ENCODE assay signal across 25 mouse cellular contexts in the genomic region with DNA sequence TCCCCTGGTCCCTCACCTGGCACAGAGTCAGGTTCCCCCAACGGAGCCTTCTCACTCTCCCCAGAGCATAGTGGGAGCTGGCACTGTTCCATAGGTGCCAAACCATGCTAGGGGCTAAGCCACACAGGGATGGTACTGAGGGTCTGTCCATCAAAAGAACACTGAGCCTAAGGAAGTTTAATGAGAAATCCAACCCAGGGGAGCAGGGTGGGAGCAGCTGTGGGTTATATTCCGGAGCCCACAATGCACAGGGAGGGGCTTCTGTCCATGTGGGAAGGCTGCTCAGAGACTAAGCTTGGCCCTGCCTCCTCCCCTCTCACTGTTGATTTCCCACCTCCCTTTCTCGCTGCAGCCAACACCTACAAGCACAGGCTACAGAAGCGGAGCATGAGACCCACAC. TPM values are rescaled to one million over a fixed set of nuclear protein-coding genes. Genes with fewer than 3 reads are reported as not detected.
DNase-seq lines count a peak whose midpoint lies in the region; ATAC-seq and TF ChIP-seq lines count a peak whose summit lies in the region.
"Had no signal": no experiment of that assay in that cellular context is flagged by ENCODE, and none has a peak within 500 bp of the region (broad histone marks: within the 10 kb centered on the region; RNA-seq: fewer than 3 reads in every experiment).

No protein-coding gene starts in this region.

- H3K36me3 ChIP-seq in forebrain, embryonic 12.5 days (replicated peaks): no peaks in the 10 kb centered on the region
- no peaks in the 10 kb centered on the region for H3K36me3 ChIP-seq in forebrain, embryonic 16.5 days (ENCODE audit: control insufficient read depth, insufficient read depth)
- no peaks in the 10 kb centered on the region for H3K36me3 ChIP-seq in midbrain, embryonic 12.5 days
- no peaks in the 10 kb centered on the region for H3K36me3 ChIP-seq in midbrain, embryonic 11.5 days (ENCODE audit: control insufficient read depth, insufficient read depth, low read length)
- H3K36me3 ChIP-seq in hindbrain, embryonic 12.5 days: no peaks in the 10 kb centered on the region
- H3K36me3 ChIP-seq: heart, embryonic 13.5 days; limb, embryonic 10.5 days; liver, embryonic 15.5 days had no signal

- no peak for DNase-seq in midbrain, embryonic 11.5 days (ENCODE audit: low spot score, missing footprints)
- DNase-seq in brain, embryonic 14.5 days (ENCODE audit: low read depth): peak; percentile 32
- no peak for DNase-seq in testis, postnatal 14 days (ENCODE audit: low spot score)
- DNase-seq: adrenal gland, postnatal 14 days; cerebellum, adult 8-10 months; gastrocnemius, postnatal 14 days; heart, adult 11 months; kidney, adult 18-20 months; kidney, postnatal 25 days; liver; right cerebral cortex, postnatal 14 days had no signal

- H3K9ac ChIP-seq in forebrain, embryonic 12.5 days: no peak overlapping the region
- no peak overlapping the region for H3K9ac ChIP-seq in forebrain, embryonic 16.5 days (replicated peaks; ENCODE audit: low read depth, low read length)
- H3K9ac ChIP-seq in midbrain, embryonic 12.5 days (replicated peaks): 0 out of 2 replicates have a peak overlapping the region, but pooled peaks have one; percentile 6
- H3K9ac ChIP-seq in midbrain, embryonic 11.5 days (ENCODE audit: low read length): no peak overlapping the region
- H3K9ac ChIP-seq in hindbrain, embryonic 12.5 days: no peak overlapping the region
- H3K9ac ChIP-seq: forebrain, embryonic 13.5 days; heart, embryonic 13.5 days; liver, embryonic 15.5 days had no signal

- 53% methylated on average over 4 of the region's 4 CpGs for WGBS in forebrain, embryonic 12.5 days
- 29% methylated on average over 4 of the region's 4 CpGs for WGBS in forebrain, embryonic 16.5 days
- WGBS in midbrain, embryonic 12.5 days: 50% methylated on average over 4 of the region's 4 CpGs
- 62% methylated on average over 4 of the region's 4 CpGs for WGBS in midbrain, embryonic 11.5 days
- WGBS in hindbrain, embryonic 12.5 days: 47% methylated on average over 4 of the region's 4 CpGs

- ATAC-seq in forebrain, embryonic 12.5 days (ENCODE audit: low FRiP score): peak; percentile 33
- ATAC-seq in forebrain, embryonic 16.5 days: no peak
- ATAC-seq in midbrain, embryonic 12.5 days (ENCODE audit: low FRiP score, low read depth): peak; percentile 63
- ATAC-seq in midbrain, embryonic 11.5 days (ENCODE audit: low FRiP score): no peak
- peak; percentile 77 for ATAC-seq in hindbrain, embryonic 12.5 days (ENCODE audit: low FRiP score)
- ATAC-seq: CD4-positive, CD25-positive, alpha-beta regulatory T cell, adult 4 months; forebrain, embryonic 13.5 days; lung, postnatal 0 days had no signal

- H3K4me2 ChIP-seq in forebrain, embryonic 12.5 days: no peak overlapping the region
- H3K4me2 ChIP-seq in forebrain, embryonic 16.5 days (ENCODE audit: low read length): no peak overlapping the region
- no peak overlapping the region for H3K4me2 ChIP-seq in midbrain, embryonic 12.5 days (replicated peaks)
- no peak overlapping the region for H3K4me2 ChIP-seq in midbrain, embryonic 11.5 days
- no peak overlapping the region for H3K4me2 ChIP-seq in hindbrain, embryonic 12.5 days (replicated peaks)
- H3K4me2 ChIP-seq: forebrain, embryonic 13.5 days; heart, embryonic 13.5 days; liver, embryonic 15.5 days had no signal

- H3K9me3 ChIP-seq in forebrain, embryonic 12.5 days: no peaks in the 10 kb centered on the region
- H3K9me3 ChIP-seq in forebrain, embryonic 16.5 days (ENCODE audit: control insufficient read depth, low read length): no peaks in the 10 kb centered on the region
- no peaks in the 10 kb centered on the region for H3K9me3 ChIP-seq in midbrain, embryonic 12.5 days
- H3K9me3 ChIP-seq in midbrain, embryonic 11.5 days (ENCODE audit: control insufficient read depth, low read length): no peaks in the 10 kb centered on the region
- no peaks in the 10 kb centered on the region for H3K9me3 ChIP-seq in hindbrain, embryonic 12.5 days (replicated peaks)
- H3K9me3 ChIP-seq: forebrain, embryonic 13.5 days; heart, embryonic 13.5 days; limb, embryonic 10.5 days; liver, embryonic 15.5 days had no signal

- no peak for TF ChIP-seq CTCF in brain, embryonic 14.5 days (IDR thresholded peaks at IDR 0.05; ENCODE audit: borderline replicate concordance, extremely low read depth, insufficient read depth, insufficient read length)

- no peaks in the 10 kb centered on the region; the same call in 1 of the 2 replicates for H3K27me3 ChIP-seq in forebrain, embryonic 12.5 days
- H3K27me3 ChIP-seq in forebrain, embryonic 16.5 days (replicated peaks; ENCODE audit: control insufficient read depth, insufficient read depth, low read length): no peaks in the 10 kb centered on the region
- H3K27me3 ChIP-seq in midbrain, embryonic 12.5 days: no peaks in the 10 kb centered on the region
- H3K27me3 ChIP-seq in midbrain, embryonic 11.5 days (ENCODE audit: control insufficient read depth, insufficient read depth, low read length): no peaks in the 10 kb centered on the region
- no peaks in the 10 kb centered on the region; the same call in 1 of the 2 replicates for H3K27me3 ChIP-seq in hindbrain, embryonic 12.5 days
- H3K27me3 ChIP-seq: forebrain, embryonic 13.5 days; heart, embryonic 13.5 days; liver, embryonic 15.5 days had no signal

- no peak overlapping the region for H3K27ac ChIP-seq in forebrain, embryonic 12.5 days
- H3K27ac ChIP-seq in forebrain, embryonic 16.5 days (ENCODE audit: low read length): no peak overlapping the region
- no peak overlapping the region for H3K27ac ChIP-seq in midbrain, embryonic 12.5 days (replicated peaks)
- H3K27ac ChIP-seq in midbrain, embryonic 11.5 days (ENCODE audit: low read depth, low read length): no peak overlapping the region
- H3K27ac ChIP-seq in hindbrain, embryonic 12.5 days: no peak overlapping the region; the same call in 1 of the 2 replicates
- H3K27ac ChIP-seq: forebrain, embryonic 13.5 days; heart, embryonic 13.5 days; layer of hippocampus, adult 2 months; limb, embryonic 10.5 days; liver, embryonic 15.5 days; macrophage; stomach, postnatal 0 days had no signal

- H3K4me1 ChIP-seq in forebrain, embryonic 12.5 days: peaks cover 9% of the 10 kb centered on the region
- H3K4me1 ChIP-seq in forebrain, embryonic 16.5 days (replicated peaks; ENCODE audit: control insufficient read depth, insufficient read depth, low read length): no peaks in the 10 kb centered on the region; the same call in 1 of the 2 replicates
- peaks cover 10% of the 10 kb centered on the region; the same call in 1 of the 2 replicates for H3K4me1 ChIP-seq in midbrain, embryonic 12.5 days
- no peaks in the 10 kb centered on the region for H3K4me1 ChIP-seq in midbrain, embryonic 11.5 days (ENCODE audit: control insufficient read depth, insufficient read depth, low read length)
- 0 out of 2 replicates have a peak, but pooled peaks cover 7% of the 10 kb centered on the region for H3K4me1 ChIP-seq in hindbrain, embryonic 12.5 days
- H3K4me1 ChIP-seq: heart, embryonic 13.5 days; limb, embryonic 10.5 days; liver, embryonic 15.5 days had no signal

- H3K4me3 ChIP-seq in forebrain, embryonic 12.5 days (replicated peaks): no peak overlapping the region
- no peak overlapping the region for H3K4me3 ChIP-seq in forebrain, embryonic 16.5 days (replicated peaks; ENCODE audit: low read length)
- H3K4me3 ChIP-seq in midbrain, embryonic 12.5 days: no peak overlapping the region
- H3K4me3 ChIP-seq in midbrain, embryonic 11.5 days (ENCODE audit: low read depth, low read length): no peak overlapping the region
- no peak overlapping the region for H3K4me3 ChIP-seq in hindbrain, embryonic 12.5 days
- H3K4me3 ChIP-seq: erythroblast, embryonic 14.5 days; forebrain, embryonic 13.5 days; heart, embryonic 13.5 days; layer of hippocampus, adult 2 months; limb, embryonic 10.5 days; liver, embryonic 15.5 days had no signal

- no peak for TF ChIP-seq POLR2A in brain, embryonic 14.5 days (IDR thresholded peaks at IDR 0.05; ENCODE audit: borderline replicate concordance, extremely low read depth, insufficient read depth, insufficient read length, poor library complexity, severe bottlenecking)

RNA-seq across cellular contexts. Expression of gene Hapln3, which starts 17.0 kb away (rescaled TPM):
- polyA plus RNA-seq in forebrain, embryonic 12.5 days (2016; fragmentation: Nextera tagmentation; extraction: Ambion mirVana): 1.5 and 1.8 TPM in 2 replicates
- polyA plus RNA-seq in forebrain, embryonic 16.5 days (2015; fragmentation: Nextera tagmentation; extraction: Ambion mirVana): 1.7 and 3.4 TPM in 2 replicates
- polyA plus RNA-seq in midbrain, embryonic 12.5 days (2016; fragmentation: Nextera tagmentation; extraction: Ambion mirVana): 1.5 and 2.0 TPM in 2 replicates
- polyA plus RNA-seq in midbrain, embryonic 11.5 days (2014; fragmentation: Nextera tagmentation; extraction: Ambion mirVana): 2.1 and 2.7 TPM in 2 replicates
- polyA plus RNA-seq in brain, embryonic 14.5 days (2012; rRNA removed): 2.2 and 2.6 TPM in 2 replicates
- 0.92 and 1.9 TPM in 2 replicates for polyA plus RNA-seq in hindbrain, embryonic 12.5 days (2016; fragmentation: Nextera tagmentation; extraction: Ambion mirVana)
- polyA plus RNA-seq: CD4-positive, CD25-positive, alpha-beta regulatory T cell, adult 4 months; erythroblast, embryonic 14.5 days; macrophage had no signal

RNA-seq across cellular contexts. Expression of gene Mfge8, which starts 35.0 kb away (rescaled TPM):
- 54.4 and 59.7 TPM in 2 replicates for polyA plus RNA-seq in forebrain, embryonic 12.5 days (2016; fragmentation: Nextera tagmentation; extraction: Ambion mirVana)
- 185 and 210 TPM in 2 replicates for polyA plus RNA-seq in forebrain, embryonic 16.5 days (2015; fragmentation: Nextera tagmentation; extraction: Ambion mirVana)
- polyA plus RNA-seq in midbrain, embryonic 12.5 days (2016; fragmentation: Nextera tagmentation; extraction: Ambion mirVana): 57.6 and 68.1 TPM in 2 replicates
- polyA plus RNA-seq in midbrain, embryonic 11.5 days (2014; fragmentation: Nextera tagmentation; extraction: Ambion mirVana): 70.6 and 76.9 TPM in 2 replicates
- 129 and 131 TPM in 2 replicates for polyA plus RNA-seq in brain, embryonic 14.5 days (2012; rRNA removed)
- 72.5 and 73.2 TPM in 2 replicates for polyA plus RNA-seq in hindbrain, embryonic 12.5 days (2016; fragmentation: Nextera tagmentation; extraction: Ambion mirVana)

Comparison
In these comparisons a context has a peak if more than half of its experiments do, and no peak if none do; other contexts are left out.
1. ATAC-seq: peak in forebrain, embryonic 12.5 days (single experiment), midbrain, embryonic 12.5 days (single experiment) and hindbrain, embryonic 12.5 days (single experiment); none in forebrain, embryonic 16.5 days (single experiment) and midbrain, embryonic 11.5 days (single experiment).